In the genomic region with DNA sequence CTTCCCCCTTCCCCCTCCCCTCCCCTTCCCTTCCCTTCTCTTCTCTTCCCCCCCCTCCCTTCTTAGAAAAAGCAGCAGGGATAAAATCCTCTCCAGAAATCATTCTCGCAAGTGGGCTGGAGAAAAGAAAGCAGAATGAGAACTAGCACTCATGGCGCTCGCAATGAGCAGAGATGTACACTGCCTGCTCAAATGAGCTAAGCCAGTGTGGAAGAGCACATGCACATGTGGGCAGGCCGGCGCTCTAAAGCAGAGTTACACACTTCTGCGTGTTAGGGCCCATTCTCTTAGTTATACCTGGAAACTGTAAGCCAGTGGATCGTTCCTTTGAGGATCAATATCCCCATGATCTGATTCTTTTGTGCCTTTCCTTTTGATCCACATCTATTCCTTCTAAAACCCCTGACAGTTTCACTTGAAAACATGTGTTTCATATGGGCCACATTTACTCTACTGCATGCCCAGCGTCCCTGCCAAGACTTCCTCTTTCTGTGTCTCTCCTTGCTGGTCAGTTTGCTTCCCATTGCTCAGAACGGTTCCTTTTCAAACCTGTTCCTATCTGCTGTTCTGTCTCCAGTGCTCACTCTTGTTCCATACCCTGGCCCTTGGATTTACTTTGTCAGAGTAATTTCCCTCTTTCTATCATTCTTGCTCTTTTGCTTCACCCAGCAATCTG, we compare ENCODE assay signal across 16 mouse cellular contexts.
"Had no signal": no experiment of that assay in that cellular context is flagged by ENCODE, and none has a peak within 500 bp of the region (broad histone marks: within the 10 kb centered on the region; RNA-seq: fewer than 3 reads in every experiment).

No protein-coding gene starts in this region.

- H3K36me3 ChIP-seq: kidney, embryonic 15.5 days; liver, embryonic 13.5 days; midbrain, embryonic 10.5 days; midbrain, embryonic 15.5 days; neural tube, embryonic 13.5 days had no signal

- ATAC-seq: midbrain, embryonic 15.5 days had no signal

- H3K9ac ChIP-seq: kidney, embryonic 15.5 days; liver, embryonic 13.5 days; midbrain, embryonic 15.5 days; neural tube, embryonic 13.5 days had no signal

- H3K27ac ChIP-seq: kidney, embryonic 15.5 days; left cerebral cortex, adult 2 months; liver, embryonic 13.5 days; midbrain, embryonic 10.5 days; midbrain, embryonic 15.5 days; neural tube, embryonic 13.5 days had no signal

- H3K4me2 ChIP-seq: kidney, embryonic 15.5 days; liver, embryonic 13.5 days; midbrain, embryonic 15.5 days; neural tube, embryonic 13.5 days had no signal

- H3K4me1 ChIP-seq: kidney, embryonic 15.5 days; liver, embryonic 13.5 days; megakaryocyte, embryonic 14.5 days; midbrain, embryonic 10.5 days; midbrain, embryonic 15.5 days had no signal

- H3K27me3 ChIP-seq: kidney, embryonic 15.5 days; liver, embryonic 13.5 days; megakaryocyte, embryonic 14.5 days; midbrain, embryonic 15.5 days; neural tube, embryonic 13.5 days had no signal

- DNase-seq: kidney, adult 11 months; kidney, adult 8-10 months; kidney, postnatal 10 days; kidney, postnatal 36 days; layer of hippocampus, postnatal 36 days; liver, embryonic 13.5 days; lung, adult 2 months; lung, postnatal 14 days; lung, postnatal 4 days; thymus, postnatal 25 days had no signal

- H3K4me3 ChIP-seq: kidney, embryonic 15.5 days; left cerebral cortex, adult 2 months; liver, embryonic 13.5 days; megakaryocyte, embryonic 14.5 days; midbrain, embryonic 10.5 days; midbrain, embryonic 15.5 days; neural tube, embryonic 13.5 days had no signal

- H3K9me3 ChIP-seq: kidney, embryonic 15.5 days; liver, embryonic 13.5 days; midbrain, embryonic 10.5 days; midbrain, embryonic 15.5 days; neural tube, embryonic 13.5 days had no signal
